Mouse (Mus musculus) cerebellum, adult 2 months (tissue): ENCODE measurements around the gene Mios. TPM values are rescaled to one million over a fixed set of nuclear protein-coding genes. Genes with fewer than 3 reads are reported as not detected.

Source experiments
- DNase-seq, 2 experiments: peaks; one replicate each; pipeline ENCODE4 v3.0.0; 2021
- H3K27ac ChIP-seq: fragments of 200-500 bp; 2 replicates; pipeline ENCODE4 v1.5.1; 2012; ENCODE audit warnings: low read length, control low read depth, inconsistent platforms; ENCODE audit not compliant: insufficient read depth
- H3K27me3 ChIP-seq: fragments of 200-500 bp; 2 replicates; pipeline ENCODE4 v1.6.1; 2012; ENCODE audit warnings: inconsistent platforms, mild to moderate bottlenecking, low read length, moderate library complexity; ENCODE audit not compliant: control insufficient read depth, insufficient read depth
- H3K4me1 ChIP-seq: fragments of 200-500 bp; 2 replicates; pipeline ENCODE4 v1.6.1; 2011; ENCODE audit warnings: low read length; ENCODE audit not compliant: control insufficient read depth, insufficient read depth
- H3K4me3 ChIP-seq: fragments of 200-500 bp; replicated peaks from 2 replicates; pipeline ENCODE3; 2011; ENCODE audit warnings: mild to moderate bottlenecking, low read depth, low read length, control low read depth; ENCODE audit not compliant: insufficient read depth
- CTCF ChIP-seq: fragments of 200-500 bp; IDR thresholded peaks from 2 replicates; pipeline ENCODE4 v1.5.1; 2011; ENCODE audit warnings: low read depth, mild to moderate bottlenecking, control low read depth, low read length, moderate library complexity, borderline replicate concordance; ENCODE audit not compliant: insufficient read depth
- POLR2A ChIP-seq: fragments of 200-500 bp; IDR thresholded peaks from 2 replicates; pipeline ENCODE4 v1.6.1; 2011; ENCODE audit warnings: low read length, control low read depth, borderline replicate concordance; ENCODE audit not compliant: insufficient read depth
- WGBS: fragments of 180-500 bp; shearing (Covaris S2); methylation state at CpG from one replicate; pipeline ENCODE4 v1.1.7; 2018; 5-methylcytosine and 5-hydroxymethylcytosine counted together
- polyA plus RNA-seq: library from polyadenylated mRNA; depleted of rRNA; stranded (reverse); fragments of >200 nt; gene quantifications from 2 replicates; pipeline ENCODE4 v1.2.3, GENCODE M21; 2012

Gene Mios
- polyA plus RNA-seq, 1 experiment, result 9.9 TPM

DNA sequence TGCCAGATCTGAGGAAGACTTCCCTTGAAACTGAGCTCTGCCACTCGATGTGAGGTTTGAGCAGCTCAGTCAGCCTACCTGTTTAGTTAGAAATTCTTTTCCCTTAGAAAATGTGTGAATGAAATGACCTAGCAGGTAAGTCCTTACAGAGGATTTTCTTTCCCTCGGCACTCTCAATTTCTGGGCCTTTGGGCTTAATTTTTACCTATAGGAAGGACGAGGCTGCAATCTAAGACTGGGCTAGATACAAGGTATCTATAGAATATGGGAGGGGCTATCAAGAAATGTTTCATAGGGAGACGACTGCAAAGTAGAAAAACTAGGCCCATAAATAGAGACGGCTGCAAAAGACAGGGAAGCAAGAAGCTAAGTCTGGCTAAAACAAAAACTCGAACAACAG, 49.3 kb downstream of the Mios start:
- H3K4me1 ChIP-seq, result no peaks in the 10 kb centered on the region; the same call in 1 of the 2 replicates
- H3K4me3 ChIP-seq, result peak overlapping the region; percentile 85
- 2% methylated on average over 6 of the region's 6 CpGs for WGBS
- H3K27ac ChIP-seq, result no peak overlapping the region; the same call in 1 of the 2 replicates
- no peak for DNase-seq
- TF ChIP-seq CTCF, result no peak
- TF ChIP-seq POLR2A, result no peak
- H3K27me3 ChIP-seq, result no peaks in the 10 kb centered on the region

DNA sequence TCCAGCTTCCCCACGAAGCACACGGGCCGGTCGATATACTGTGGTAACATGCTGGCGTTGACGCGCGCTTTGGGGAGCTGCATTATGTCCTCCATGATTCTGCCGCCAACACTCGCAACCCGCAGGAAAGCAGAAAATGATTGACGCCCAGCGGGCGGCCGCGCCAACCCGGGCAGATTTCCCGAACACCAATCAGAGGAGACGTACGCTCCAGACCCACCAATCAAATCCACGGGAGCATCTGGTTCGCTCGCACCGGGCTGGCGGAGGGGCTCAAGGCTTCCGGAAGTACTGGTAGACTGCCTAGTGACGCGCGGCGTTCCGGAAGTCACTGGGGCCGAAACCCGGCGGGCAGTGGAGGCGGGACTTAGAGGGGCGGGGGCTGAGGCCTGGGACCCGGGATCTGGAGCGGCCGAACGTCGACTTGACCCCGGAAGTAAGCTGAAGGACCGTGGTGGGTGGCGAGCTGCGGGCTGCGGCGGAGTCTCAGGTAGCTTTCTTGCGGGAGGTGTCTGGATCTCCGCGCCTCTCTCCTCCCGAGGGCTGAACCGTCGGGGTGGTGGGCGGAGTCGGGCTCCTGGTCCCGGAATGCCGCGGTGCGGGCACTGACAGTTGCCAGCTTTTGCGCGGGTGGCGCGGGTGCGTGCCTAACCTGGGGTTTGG, 50.1 kb downstream of the Mios start, which contains the start of the genes Rpa3, Umad1 and Gm45062:
TSS of gene Rpa3 (minus strand) at position 170 of the 663 bp plus-strand sequence.
TSS of gene Umad1 (plus strand) at position 285 of the 663 bp plus-strand sequence.
TSS of gene Gm45062 (plus strand) at position 447 of the 663 bp plus-strand sequence.
- Histone ChIP-seq H3K4me3 (peak within 1 kb of the TSS; percentile 85), H3K4me1 (no peaks in the 10 kb centered on the region; the same call in 1 of the 2 replicates), H3K27me3 (no peaks in the 10 kb centered on the region), H3K27ac (peak within 1 kb of the TSS; percentile 80)
- WGBS, result under 1% methylated on average over 64 of the region's 64 CpGs
- peak; percentile 98 to 99 for DNase-seq
- peak; percentile 70; the same call in 1 of the 2 replicates for TF ChIP-seq POLR2A
- no peak for TF ChIP-seq CTCF

DNA sequence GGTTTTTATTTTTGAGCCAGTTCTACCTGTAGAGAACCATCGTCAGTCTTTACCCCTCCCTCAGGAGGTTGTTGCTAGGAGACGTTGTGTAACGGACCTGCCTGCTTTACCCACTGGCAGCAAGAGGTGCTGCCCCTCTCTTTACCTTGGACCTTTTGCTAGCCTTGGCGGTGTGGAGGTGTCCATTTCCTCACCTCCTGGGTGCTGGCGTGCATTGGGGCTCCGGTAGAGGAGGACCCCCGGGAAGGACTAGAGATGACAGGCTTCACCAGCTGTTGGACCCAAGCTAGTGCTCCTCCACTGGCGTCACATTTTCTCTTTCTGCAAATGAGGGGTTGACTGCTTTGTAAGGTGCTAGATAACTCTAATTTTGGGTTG, 50.6 kb downstream of the Mios start:
- TF ChIP-seq CTCF (no peak), POLR2A (no peak)
- 2% methylated on average over 8 of the region's 8 CpGs for WGBS
- Histone ChIP-seq H3K27ac (peak overlapping the region; percentile 57), H3K4me1 (no peaks in the 10 kb centered on the region; the same call in 1 of the 2 replicates), H3K4me3 (peak overlapping the region; percentile 72), H3K27me3 (no peaks in the 10 kb centered on the region)
- DNase-seq, result no peak

DNA sequence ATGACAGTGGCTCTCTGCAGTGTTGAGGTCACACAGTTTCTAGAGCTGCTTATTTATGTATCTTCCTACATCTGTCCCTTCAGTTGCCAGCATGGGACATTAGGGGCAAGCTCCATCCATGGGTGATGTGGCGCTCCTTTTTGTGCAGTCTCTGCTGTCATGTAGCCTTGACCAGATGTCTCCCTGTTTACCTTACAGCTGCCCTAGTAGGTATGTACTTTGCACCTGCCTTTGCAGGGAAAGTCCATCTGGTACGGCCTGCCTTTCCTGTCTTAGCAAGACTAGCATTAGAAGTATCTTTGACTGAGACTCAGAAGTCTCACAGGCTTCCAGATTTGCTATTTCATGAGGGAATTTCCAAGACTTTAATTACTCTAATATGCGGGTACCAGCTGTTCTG, 62.0 kb downstream of the Mios start:
- 95% methylated on average over 3 of the region's 3 CpGs for WGBS
- Histone ChIP-seq H3K27me3 (no peaks in the 10 kb centered on the region), H3K4me1 (no peaks in the 10 kb centered on the region; the same call in 1 of the 2 replicates), H3K27ac (no peak overlapping the region), H3K4me3 (no peak overlapping the region)
- TF ChIP-seq CTCF (no peak), POLR2A (no peak)
- no peak for DNase-seq

DNA sequence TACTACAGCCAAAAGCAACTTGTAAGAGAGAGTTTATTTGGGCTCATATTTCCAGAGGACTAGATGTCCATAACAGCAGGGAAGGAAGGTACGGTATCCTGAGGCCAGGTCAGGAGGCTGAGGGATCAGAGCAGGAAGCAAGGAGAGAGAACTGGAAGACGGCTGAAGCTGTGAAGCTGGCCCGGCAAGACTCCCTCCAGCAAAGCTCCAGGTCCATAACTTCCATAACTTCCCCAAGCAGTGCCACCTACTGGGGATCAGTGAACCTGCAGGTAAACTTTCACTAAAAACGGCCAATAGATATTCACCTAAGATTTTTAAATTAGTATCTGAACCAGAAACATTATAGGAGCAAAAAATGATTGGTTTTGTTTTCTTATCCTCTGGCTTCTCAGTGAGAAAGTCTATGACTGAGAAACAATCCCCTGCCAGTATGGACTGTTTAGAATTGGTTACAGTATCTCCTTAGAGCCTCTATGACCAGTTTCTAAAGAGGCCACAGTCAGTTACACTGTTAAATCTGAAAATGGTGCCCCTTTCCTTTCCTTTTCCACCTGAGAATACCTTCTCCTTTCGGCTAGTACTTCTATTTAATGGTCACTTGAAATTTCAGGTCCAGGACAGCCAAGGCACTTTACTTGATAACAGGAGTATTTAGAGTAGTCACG, 65.5 kb downstream of the Mios start:
- no peaks in the 10 kb centered on the region; the same call in 1 of the 2 replicates for H3K4me1 ChIP-seq
- WGBS, result 33% methylated on average over 6 of the region's 6 CpGs
- no peaks in the 10 kb centered on the region for H3K27me3 ChIP-seq
- no peak overlapping the region for H3K4me3 ChIP-seq
- H3K27ac ChIP-seq, result no peak overlapping the region
- peak; percentile 53; the same call in 1 of the 2 replicates for TF ChIP-seq CTCF
- TF ChIP-seq POLR2A, result no peak
- peak; percentile 38 to 54 for DNase-seq

DNA sequence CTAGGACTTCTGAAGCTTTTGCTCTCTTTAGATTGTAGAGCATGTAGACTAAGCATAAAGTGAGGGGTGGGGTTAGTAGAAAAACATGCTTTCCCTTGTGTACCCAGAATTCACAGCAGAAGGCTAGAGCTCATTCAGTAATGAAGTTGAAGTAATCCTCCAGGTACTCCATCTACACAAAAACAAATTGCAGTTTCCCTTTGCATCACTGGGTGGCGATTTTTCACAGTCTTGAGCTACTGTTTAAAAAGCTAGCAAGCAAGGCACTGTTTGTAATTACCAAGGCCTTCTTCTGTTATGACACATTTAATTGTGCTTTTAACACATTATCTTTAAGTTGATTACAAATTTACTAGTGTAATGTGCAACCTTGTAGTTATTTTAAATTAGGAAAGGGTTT, 66.1 kb downstream of the Mios start:
- H3K4me1 ChIP-seq, result no peaks in the 10 kb centered on the region; the same call in 1 of the 2 replicates
- no peak overlapping the region for H3K27ac ChIP-seq
- H3K27me3 ChIP-seq, result no peaks in the 10 kb centered on the region
- peak; percentile 73 to 80 for DNase-seq
- no peak for TF ChIP-seq POLR2A
- peak; percentile 33; the same call in 1 of the 2 replicates for TF ChIP-seq CTCF
- 10% methylated on average over 1 of the region's 1 CpGs for WGBS
- no peak overlapping the region for H3K4me3 ChIP-seq

DNA sequence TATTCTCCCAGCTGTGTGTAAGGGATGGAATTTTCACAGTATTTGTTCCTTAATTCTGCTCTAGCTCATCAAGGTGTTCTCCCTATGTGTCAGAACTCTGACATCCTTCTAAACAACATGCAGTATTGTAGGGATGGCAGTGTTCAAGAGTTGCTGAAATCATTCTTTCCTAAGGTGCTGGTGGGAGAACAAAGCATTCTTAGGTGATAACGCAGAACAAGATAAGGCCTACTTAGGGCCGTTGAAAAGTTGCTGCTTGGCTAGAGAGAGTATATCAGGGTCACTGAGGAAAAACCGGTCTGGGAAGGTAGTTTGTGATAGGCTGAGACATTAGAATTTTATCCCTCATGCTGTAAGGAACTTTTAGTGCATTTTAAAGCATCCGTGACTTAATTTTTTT, 67.4 kb downstream of the Mios start:
- H3K27me3 ChIP-seq, result no peaks in the 10 kb centered on the region
- no peak overlapping the region for H3K27ac ChIP-seq
- WGBS, result 93% methylated on average over 4 of the region's 4 CpGs
- no peak overlapping the region for H3K4me3 ChIP-seq
- DNase-seq, result no peak
- H3K4me1 ChIP-seq, result no peaks in the 10 kb centered on the region; the same call in 1 of the 2 replicates
- TF ChIP-seq POLR2A (no peak), CTCF (no peak)

DNA sequence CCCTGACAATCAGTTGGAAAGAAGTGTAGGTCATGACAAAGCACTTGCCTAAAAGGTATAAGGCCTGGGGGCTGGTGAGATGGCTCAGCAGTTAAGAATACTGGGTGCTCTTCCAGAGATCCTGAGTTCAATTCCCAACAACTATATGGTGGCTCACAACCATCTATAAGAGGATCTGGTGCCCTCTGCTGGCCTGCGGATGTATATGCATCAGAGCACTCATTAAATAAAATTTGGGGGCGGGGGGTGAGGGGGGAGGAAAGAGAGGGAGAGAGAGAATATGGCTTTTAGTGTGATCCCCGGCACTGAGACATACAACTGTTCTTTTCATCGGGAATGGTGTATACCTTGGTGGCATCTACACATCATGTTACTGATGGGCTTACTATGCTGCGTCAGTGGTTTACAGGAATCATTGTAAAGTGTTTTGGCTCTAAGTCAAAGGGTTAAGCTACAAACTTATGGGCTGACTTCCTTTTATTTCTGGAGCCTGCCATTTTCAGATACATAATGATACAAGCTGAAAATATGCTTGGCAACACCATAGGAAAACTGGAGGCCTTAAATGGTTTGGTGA, 69.5 kb downstream of the Mios start:
- H3K4me3 ChIP-seq, result no peak overlapping the region
- peak; percentile 22; the same call in 1 of the 2 replicates for TF ChIP-seq CTCF
- no peak for TF ChIP-seq POLR2A
- WGBS, result 81% methylated on average over 5 of the region's 5 CpGs
- H3K27me3 ChIP-seq, result no peaks in the 10 kb centered on the region
- no peak overlapping the region for H3K27ac ChIP-seq
- no peaks in the 10 kb centered on the region; the same call in 1 of the 2 replicates for H3K4me1 ChIP-seq
- DNase-seq, result no peak
